Mouse (Mus musculus) monocyte, adult 5-6 weeks (primary cell): ENCODE results near the gene Tnp1. TPM values are rescaled to one million over a fixed set of nuclear protein-coding genes. Genes with fewer than 3 reads are reported as not detected.

ENCODE experiments used
- ATAC-seq: fragments of 153-309, 156-312 bp; replicated peaks from 2 replicates; pipeline ENCODE4 v1.8.0; 2017; ENCODE audit warnings: mild to moderate bottlenecking; ENCODE audit not compliant: low TSS enrichment, insufficient number of reproducible peaks, severe bottlenecking, poor library complexity, low FRiP score
- total RNA-seq: library from RNA; stranded (forward); fragments of 200-1000, 200-491, 200-594 nt; gene quantifications from 3 replicates; pipeline ENCODE4 v1.2.3, GENCODE M21; 2017

Tnp1 gene
- total RNA-seq: 2.3 TPM in 1 of 3 replicates, not detected in the others

GRCm38 (mm10) chr1:73015731-73016130 lies at the start of gene Tnp1:
Gene Tnp1 (minus strand): TSS chr1:73015909.
- ATAC-seq: no peak

DNA sequence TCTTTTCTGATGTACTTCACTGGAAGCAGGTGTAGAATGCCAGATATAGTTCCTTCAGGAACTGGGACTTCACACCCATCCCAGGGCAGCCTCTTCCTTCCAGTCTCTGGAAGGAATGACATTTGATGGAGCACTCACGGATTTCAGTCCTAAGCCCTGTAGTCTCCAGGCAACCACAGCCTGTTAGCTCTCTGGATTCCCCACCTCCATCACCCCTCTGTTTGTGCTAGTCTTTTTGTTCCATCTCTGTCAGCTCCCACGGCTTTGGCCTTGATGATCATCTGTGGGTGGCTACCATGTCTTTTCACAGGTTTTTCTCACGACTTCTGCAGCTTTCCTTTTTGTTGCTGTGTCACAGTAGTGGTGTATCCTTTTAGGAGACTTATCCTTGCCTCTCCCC lies 48.6 kb upstream of the Tnp1 start:
- no peak for ATAC-seq

- no peak for ATAC-seq
Observed at GRCm38 (mm10) chr1:73061491-73062233, 46.0 kb upstream of the Tnp1 start.

GRCm38 (mm10) chr1:73060271-73060670 lies 44.6 kb upstream of the Tnp1 start:
- ATAC-seq: no peak

DNA sequence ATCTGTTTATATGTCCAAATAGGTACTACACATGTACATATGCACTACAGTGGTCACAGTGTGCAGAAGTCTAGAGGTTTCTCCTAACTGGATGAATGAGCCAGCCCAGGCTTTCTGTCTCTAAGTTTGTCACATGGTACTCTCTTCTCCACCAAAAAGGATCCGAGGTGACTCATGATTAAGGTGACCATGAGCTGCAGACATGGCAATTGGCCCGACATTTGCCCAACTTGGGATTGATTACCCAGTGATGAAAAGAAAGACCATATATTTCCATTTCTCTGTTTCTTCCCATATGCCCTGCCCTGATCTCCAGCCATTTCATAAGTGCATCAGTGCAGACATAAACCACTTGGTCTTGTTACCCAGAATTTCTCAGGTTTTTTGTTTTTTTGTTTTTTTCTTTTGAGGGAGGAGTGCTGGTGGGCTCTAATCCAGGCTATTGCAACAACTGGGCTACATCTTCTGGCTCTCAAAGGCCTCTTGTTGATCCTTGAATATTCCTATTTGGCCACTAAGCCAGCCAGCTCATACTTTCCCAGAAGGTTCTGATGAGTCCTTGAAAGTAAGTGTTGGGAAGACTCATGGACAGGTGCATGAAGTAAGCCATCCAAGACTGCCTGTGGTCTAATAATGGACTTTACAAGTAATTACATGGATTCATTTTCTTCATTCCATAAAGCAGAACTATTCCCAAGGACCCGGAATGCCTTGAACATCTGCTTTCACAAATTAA lies 40.7 kb upstream of the Tnp1 start:
- ATAC-seq: no peak

DNA sequence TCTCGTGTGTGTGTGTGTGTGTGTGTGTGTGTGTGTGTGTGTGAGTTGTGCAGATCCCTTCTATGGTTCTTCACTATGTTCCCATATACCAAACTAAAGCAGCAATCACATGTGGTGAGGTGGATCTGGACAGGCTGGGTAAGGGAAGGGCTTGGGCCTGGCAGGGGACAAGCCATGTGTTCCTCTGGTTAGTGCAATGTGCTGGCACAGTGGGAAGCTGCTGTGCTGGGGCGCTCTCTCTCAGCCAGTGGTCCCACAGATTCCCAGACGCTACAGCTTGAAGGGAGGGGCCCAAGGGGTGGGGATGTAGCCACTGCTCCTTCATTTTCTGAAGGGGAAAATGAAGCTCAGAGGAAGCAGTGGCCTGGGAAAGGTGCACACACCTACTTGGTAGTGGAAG lies 40.1 kb upstream of the Tnp1 start:
- no peak for ATAC-seq

GRCm38 (mm10) chr1:73055206-73055605 lies 39.5 kb upstream of the Tnp1 start:
- no peak for ATAC-seq

DNA sequence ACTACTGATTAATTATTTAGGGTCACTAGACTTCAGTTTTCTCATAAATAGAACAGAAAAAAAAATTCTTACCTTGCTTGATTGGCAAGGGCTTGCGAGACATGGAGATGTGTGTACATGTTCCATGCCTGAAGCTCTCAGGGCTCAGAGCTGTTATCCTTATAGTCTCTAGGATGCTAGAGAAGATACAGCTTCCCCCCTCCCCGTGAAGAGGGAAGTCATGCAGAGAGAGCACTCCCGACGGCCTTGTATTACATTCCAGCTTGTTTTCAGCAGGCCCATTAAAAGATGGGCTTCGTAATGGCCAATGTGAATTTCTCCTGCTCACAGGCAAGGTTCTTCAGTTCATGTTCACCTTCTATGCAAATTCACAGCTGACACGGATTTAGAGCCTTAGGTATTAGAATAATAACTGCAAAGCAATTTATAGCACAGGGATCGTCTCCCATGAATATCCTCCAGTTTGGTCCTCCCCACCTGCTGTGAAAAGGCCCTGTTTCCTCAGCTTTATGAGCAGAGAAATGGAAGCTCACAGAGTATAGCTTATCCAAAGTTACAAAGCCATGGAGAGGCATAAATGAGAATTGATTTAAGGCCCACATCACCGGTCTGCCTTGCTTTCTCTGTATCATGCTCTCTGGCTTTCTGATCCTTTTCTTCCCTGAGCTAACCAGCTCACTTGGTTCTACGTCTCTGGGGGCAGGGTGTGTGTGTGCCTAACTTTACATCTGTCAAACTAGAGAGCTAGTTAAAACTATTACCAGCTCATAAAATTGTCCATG lies 38.0 kb upstream of the Tnp1 start:
- ATAC-seq: no peak

DNA sequence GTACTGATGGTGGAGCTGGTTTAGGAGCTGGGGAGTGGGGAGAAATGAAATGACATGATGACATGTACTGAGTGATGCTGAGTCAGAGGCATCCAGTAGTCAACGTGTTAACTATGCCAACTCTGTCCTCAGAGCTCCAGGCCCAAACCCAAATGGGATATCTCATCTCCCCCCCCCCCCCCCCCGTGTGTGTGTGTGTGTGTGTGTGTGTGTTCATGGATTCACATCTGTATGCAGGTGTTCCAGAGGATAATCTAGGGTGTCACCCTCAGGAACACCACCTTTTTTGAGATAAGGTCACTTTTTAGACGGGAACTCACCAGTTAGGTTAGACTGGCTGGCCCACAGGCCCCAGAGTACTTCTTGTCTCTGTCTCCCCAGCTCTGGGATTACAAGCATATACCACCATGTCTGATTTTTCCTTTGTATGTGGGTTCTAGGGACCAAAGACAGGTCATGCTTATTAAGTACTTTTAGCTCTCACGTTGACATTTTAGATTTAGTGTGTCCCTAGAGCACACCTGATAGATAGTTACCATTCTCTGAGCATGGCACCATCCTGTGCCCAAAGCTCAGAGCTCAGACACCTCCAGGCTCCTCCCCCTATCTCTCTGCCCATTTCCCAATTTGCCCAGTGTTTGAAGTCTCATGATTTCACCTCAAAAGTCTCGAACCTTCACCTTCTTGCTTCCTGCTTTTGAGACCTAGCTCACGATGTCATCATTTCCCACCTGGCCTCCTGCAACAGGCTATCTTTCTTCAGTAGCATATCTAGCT lies 31.4 kb upstream of the Tnp1 start:
- no peak for ATAC-seq

DNA sequence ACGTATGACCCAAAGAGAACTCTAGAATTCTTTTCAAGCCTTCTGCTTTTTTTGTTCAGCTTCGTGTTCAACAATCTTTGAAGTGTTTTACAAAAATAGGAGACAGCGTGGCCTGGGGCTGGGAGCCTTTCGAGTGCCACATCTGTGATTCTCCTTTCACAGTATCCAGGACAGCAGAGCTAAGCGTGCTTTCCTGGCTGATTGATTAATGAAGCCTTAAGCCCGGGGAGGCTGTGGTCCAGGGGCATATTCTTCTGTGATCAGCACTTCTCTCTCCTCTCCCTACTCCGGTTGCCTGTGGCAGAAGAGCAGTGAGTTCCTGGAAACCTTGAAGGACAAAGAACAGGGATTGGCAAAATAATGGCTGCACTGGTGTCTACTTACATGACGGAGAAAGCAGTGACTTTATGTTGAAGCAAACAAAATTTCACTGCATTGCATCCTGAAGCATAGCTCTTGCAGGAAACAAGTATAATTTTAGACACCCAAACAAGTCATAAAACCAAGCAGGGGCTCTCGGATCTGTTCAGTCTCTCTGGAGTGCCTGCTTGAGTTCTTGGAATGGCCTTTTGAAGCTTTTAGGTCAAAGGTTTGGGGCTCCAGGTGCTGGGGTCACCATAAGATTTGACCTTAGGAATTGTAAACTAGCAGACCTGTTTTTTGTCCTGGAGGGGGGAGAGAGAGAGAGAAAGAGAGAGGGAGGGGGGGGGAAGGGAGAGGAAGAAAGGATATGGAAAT lies 30.4 kb upstream of the Tnp1 start:
- no peak for ATAC-seq

- no peak for ATAC-seq
Observed at GRCm38 (mm10) chr1:73043671-73044070, 28.0 kb upstream of the Tnp1 start.

DNA sequence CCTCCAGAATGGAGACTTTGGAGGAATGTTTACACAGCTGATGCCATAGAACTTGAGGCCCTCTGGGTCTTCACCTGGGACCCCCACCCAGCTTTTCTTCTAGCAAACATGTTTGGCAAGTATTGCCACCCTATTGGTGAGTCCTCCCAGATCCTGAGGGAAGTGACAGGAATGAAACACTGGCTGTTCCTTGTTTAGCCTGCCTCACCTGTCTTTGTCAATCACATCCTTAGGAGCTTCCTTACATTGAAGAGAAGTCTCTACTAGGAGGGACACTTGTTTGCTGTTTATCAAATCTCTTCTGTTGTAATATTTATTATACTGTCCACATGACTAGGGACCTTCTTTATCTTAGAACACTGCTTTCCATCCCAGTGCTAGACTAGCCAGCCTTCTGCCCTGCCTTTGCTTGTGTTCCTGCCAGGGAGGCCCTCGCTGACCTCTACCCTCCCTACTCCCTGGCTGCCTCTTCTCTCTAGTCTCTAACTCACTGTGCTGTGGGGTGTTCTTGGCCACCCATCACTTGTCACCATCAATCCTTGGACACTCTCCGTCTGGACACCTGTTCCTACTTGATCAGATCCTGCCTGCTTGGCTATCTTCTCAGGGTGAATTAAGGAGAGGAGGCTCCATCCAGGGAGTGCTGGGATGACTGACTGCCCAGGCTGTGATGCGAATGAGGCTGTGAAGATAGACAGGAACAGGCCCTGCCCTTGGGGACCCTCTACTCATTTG lies 25.1 kb upstream of the Tnp1 start:
- no peak for ATAC-seq

DNA sequence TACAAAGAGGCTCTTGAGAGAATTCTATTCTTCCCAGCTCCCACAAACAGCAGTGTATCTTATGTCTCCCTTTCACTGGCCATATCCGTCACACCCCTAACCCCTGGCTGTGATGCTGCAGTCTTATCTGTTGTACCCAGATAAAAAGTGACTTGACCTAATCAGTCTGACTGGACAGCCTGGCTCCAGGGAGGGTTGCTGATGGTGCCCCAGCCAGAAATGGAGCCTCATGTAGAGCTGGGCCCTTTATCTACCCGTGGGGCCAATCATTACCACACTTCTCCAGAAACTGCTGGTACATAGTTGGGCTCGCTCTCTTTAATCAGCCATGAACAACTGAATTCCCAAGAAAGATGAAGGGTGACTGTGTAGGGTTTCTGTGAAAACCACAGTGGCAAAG lies 22.8 kb upstream of the Tnp1 start:
- no peak for ATAC-seq

GRCm38 (mm10) chr1:73036536-73036935 lies 20.8 kb upstream of the Tnp1 start:
- no peak for ATAC-seq

GRCm38 (mm10) chr1:73035726-73036125 lies 20.0 kb upstream of the Tnp1 start:
- no peak for ATAC-seq

DNA sequence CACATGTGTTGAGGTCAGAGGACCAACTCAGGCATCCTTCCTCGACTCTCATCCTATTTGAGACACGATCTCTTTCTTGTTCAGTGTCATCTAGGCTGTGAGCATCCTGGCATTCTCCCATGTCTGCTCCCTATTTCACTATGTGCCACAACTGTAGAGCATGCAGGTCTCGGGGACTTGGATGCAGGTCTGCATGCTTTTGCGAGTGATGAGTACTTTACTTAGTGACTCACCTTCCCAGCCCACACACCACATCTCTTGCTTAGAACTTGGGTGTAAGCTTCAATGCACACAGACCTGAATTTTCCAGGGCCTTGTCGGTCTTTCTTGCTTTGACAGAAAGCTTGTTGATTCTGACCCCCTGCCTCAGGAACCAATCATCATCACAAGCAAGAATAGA lies 16.8 kb upstream of the Tnp1 start:
- no peak for ATAC-seq

DNA sequence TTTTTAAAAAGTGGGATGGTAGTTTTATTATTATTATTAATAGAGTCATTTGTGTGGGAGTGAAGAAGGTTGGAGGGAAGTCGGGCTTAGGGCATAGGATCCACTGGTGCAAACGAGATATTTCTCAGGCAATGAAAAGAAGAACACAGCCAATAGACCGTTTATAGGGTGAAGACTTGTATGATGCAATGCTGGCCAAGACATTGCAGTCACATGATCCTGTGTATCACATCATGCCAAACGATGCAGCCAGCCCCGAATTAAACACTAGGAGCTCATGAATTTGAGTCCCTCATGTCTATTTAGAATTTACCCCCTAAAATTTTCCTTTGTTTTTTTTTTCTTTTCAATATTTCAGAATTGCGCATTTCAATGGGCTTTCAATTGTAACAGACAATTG lies 13.0 kb upstream of the Tnp1 start:
- ATAC-seq: no peak

DNA sequence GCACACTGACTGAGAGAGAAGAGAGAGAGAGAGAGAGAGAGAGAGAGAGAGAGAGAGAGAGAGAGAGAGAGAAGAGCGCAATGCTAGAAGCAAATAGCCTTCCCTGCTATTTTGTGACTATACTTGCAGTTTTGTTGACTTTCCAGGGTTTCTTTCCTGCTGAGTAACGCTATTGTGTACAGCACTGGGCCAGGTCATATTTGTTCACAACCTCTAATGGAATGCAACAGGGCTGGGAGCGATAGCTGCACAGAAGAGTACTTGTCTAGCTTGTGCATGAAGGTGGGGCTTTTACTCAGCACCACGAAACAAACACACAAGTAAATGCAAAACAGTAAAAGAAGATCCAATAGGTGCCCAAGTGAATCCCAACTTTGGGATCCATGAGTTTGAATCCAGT lies 11.7 kb upstream of the Tnp1 start:
- ATAC-seq: no peak
